Mouse (Mus musculus) liver, embryonic 14.5 days (tissue): ENCODE measurements around the gene Csmd2. TPM values are rescaled to one million over a fixed set of nuclear protein-coding genes. Genes with fewer than 3 reads are reported as not detected.

Experiments used
- ATAC-seq: fragments of 200-750 bp; cut with Nextera tagmentation; 2 replicates; pipeline ENCODE4 v1.8.0; 2017; ENCODE audit warnings: moderate number of reproducible peaks, mild to moderate bottlenecking, moderate library complexity; ENCODE audit not compliant: insufficient read depth
- DNase-seq, 3 experiments: peaks; one replicate each; pipeline ENCODE4 v3.0.0-alpha.2; 2012 to 2013; ENCODE audit warnings: low read depth in 3 of 3, low spot score in 3 of 3
- H3K27ac ChIP-seq: fragments of 300-500 bp; sonication (generic); 2 replicates; pipeline ENCODE4 v1.5.1; 2014; ENCODE audit warnings: moderate library complexity, mild to moderate bottlenecking, control low read depth, inconsistent platforms
- H3K27me3 ChIP-seq: fragments of 300-500 bp; sonication (generic); 2 replicates; pipeline ENCODE4 v1.6.1; 2014; ENCODE audit warnings: mild to moderate bottlenecking, low read length, moderate library complexity; ENCODE audit not compliant: control insufficient read depth, insufficient read depth
- H3K36me3 ChIP-seq: fragments of 300-500 bp; sonication (generic); replicated peaks from 2 replicates; pipeline ENCODE4 v1.6.1; 2014; ENCODE audit warnings: low read depth; ENCODE audit not compliant: control insufficient read depth, insufficient read depth
- H3K4me1 ChIP-seq, 2 experiments: fragments of 200-500 bp in 1 of 2; fragments of 300-500 bp in 1 of 2; sonication (generic) in 1 of 2; replicated peaks; 2 replicates each; pipeline ENCODE4 v1.6.1; 2012 to 2014; ENCODE audit warnings: antibody characterized with exemption in 1 of 2, inconsistent platforms in 1 of 2, low read length in 1 of 2; ENCODE audit not compliant: control insufficient read depth in 2 of 2, insufficient read depth in 2 of 2
- H3K4me2 ChIP-seq: fragments of 300-500 bp; sonication (generic); 2 replicates; pipeline ENCODE4 v1.6.1; 2014; ENCODE audit warnings: low read depth, mild to moderate bottlenecking, control low read depth, moderate library complexity
- H3K4me3 ChIP-seq, 2 experiments: fragments of 200-500 bp in 1 of 2; fragments of 300-500 bp in 1 of 2; sonication (generic) in 1 of 2; 2 replicates each; pipeline ENCODE4 v1.5.1; 2012 to 2014; ENCODE audit warnings: low read depth in 2 of 2, low read length in 2 of 2, mild to moderate bottlenecking in 2 of 2, control low read depth in 1 of 2, inconsistent platforms in 1 of 2, moderate library complexity in 1 of 2; ENCODE audit not compliant: insufficient read depth in 1 of 2
- H3K9ac ChIP-seq: fragments of 300-500 bp; sonication (generic); replicated peaks from 2 replicates; pipeline ENCODE4 v1.6.1; 2014; ENCODE audit warnings: mild to moderate bottlenecking, control low read depth, moderate library complexity
- H3K9me3 ChIP-seq: fragments of 300-500 bp; sonication (generic); 2 replicates; pipeline ENCODE4 v1.6.1; 2016; ENCODE audit warnings: low read length, mixed read lengths; ENCODE audit not compliant: control insufficient read depth
- CTCF ChIP-seq: IDR thresholded peaks from 2 replicates; pipeline ENCODE4 v1.5.1; 2016; ENCODE audit warnings: antibody characterized with exemption, low read depth, control low read depth
- EP300 ChIP-seq: IDR thresholded peaks from 2 replicates; pipeline ENCODE4 v1.6.1; 2016; ENCODE audit warnings: antibody characterized with exemption, low read depth
- whole genome bisulfite sequencing: fragments of 180-500 bp; shearing (Covaris S2); extraction: QIAGEN DNeasy Blood & Tissue Kit; methylation state at CpG from one replicate; pipeline ENCODE4 v1.1.7; 2014; ENCODE audit not compliant: insufficient replicate concordance; 5-methylcytosine and 5-hydroxymethylcytosine counted together
- polyA plus RNA-seq, 2 experiments: library from polyadenylated mRNA; depleted of rRNA in 1 of 2; stranded (reverse) in 1 of 2; unstranded in 1 of 2; fragments of >200 nt; fragmentation: Nextera tagmentation in 1 of 2; extraction: Ambion mirVana in 1 of 2; gene quantifications; 2 replicates each; pipeline versions ENCODE4 v1.2.1 to v1.2.3; 2012 to 2014

Csmd2 gene
- polyA plus RNA-seq, 2 experiments, result 0.01 TPM; not detected in 1

GRCm38 (mm10) chr4:127986491-127987075 lies 1.1 kb upstream of the Csmd2 start:
- H3K4me1 ChIP-seq, result no peaks in the 10 kb centered on the region
- H3K4me2 ChIP-seq, result no peak overlapping the region
- no peak overlapping the region for H3K9ac ChIP-seq
- no peaks in the 10 kb centered on the region for H3K9me3 ChIP-seq
- no peak overlapping the region for H3K27ac ChIP-seq
- no peaks in the 10 kb centered on the region for H3K36me3 ChIP-seq
- WGBS, result 7% methylated on average over 25 of the region's 25 CpGs
- TF ChIP-seq CTCF, result no peak
- TF ChIP-seq EP300, result no peak
- ATAC-seq (no peak), DNase-seq (no peak)
- no peak overlapping the region for H3K4me3 ChIP-seq
- peaks cover 36% of the 10 kb centered on the region for H3K27me3 ChIP-seq

DNA sequence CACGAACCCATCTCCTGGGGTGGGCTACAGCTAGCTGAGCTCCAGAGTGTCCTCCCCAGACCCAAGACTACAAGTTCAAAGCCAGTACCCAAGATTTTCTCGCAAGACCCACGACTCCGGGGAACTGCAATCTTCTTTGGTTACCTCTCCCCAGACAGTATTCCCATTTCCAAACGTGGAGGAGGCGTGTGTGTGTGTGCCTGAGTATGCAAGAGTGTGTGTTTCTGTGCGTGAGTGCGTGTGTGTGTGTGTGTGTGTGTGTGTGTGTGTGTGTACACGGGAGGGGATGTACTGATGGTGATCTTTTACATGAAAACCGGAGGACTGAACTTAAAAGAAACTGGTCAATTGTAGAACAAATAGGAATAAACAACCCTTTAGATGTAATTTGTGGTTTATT lies 387 bp upstream of the Csmd2 start:
- TF ChIP-seq CTCF, result no peak
- no peak for TF ChIP-seq EP300
- DNase-seq (no peak), ATAC-seq (no peak)
- Histone ChIP-seq H3K27me3 (peaks cover 36% of the 10 kb centered on the region), H3K4me1 (no peaks in the 10 kb centered on the region), H3K4me2 (no peak overlapping the region), H3K36me3 (no peaks in the 10 kb centered on the region), H3K9me3 (no peaks in the 10 kb centered on the region), H3K27ac (no peak overlapping the region), H3K4me3 (no peak overlapping the region), H3K9ac (no peak overlapping the region)
- WGBS, result 8% methylated on average over 10 of the region's 10 CpGs

DNA sequence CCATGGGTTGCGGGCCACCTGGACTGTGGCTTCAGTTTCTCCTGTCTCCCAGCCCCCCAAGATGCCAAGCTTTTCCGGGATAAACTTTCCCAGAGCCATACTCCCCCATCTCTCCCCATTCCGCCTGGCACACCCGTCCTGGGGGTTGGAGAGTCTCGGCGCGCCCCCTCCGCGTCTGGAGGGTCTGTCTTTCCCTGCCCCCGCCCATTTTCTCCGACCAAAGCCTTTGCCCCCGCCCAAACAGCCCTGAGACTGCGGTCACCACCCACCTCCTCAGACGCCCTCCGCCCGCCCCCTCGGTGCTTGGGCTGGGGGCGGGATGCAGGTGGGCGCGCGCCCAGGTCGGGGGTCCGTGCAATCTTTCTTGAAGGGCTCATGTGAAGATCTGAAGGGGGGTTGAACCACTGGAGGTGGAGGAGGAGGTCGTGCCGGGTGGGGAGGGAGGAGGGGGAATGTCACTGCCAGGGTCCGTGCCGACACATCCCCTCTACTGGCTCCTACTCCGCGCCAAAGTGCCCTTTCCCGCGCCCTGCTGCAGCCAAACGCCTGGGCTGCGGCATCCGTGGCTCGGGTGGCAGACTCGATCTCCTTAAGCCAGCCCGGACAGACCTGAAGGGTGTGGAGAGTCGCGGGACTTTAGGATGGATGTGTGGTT lies 996 bp downstream of the Csmd2 start:
- TF ChIP-seq CTCF, result no peak

GRCm38 (mm10) chr4:127989347-127989995 lies 1.8 kb downstream of the Csmd2 start:
- H3K4me1 ChIP-seq, result no peaks in the 10 kb centered on the region
- H3K27ac ChIP-seq, result no peak overlapping the region
- H3K36me3 ChIP-seq, result no peaks in the 10 kb centered on the region
- no peak for DNase-seq
- H3K9me3 ChIP-seq, result no peaks in the 10 kb centered on the region
- no peak for TF ChIP-seq EP300
- no peak for TF ChIP-seq CTCF
- no peak for ATAC-seq
- H3K9ac ChIP-seq, result no peak overlapping the region
- WGBS, result 6% methylated on average over 18 of the region's 18 CpGs
- peaks cover 36% of the 10 kb centered on the region for H3K27me3 ChIP-seq
- no peak overlapping the region for H3K4me2 ChIP-seq
- H3K4me3 ChIP-seq, result no peak overlapping the region

More for the DNA sequence above, 996 bp downstream of the Csmd2 start:
- Histone ChIP-seq H3K36me3 (no peaks in the 10 kb centered on the region), H3K9ac (no peak overlapping the region), H3K4me3 (no peak overlapping the region), H3K27ac (no peak overlapping the region), H3K27me3 (peaks cover 36% of the 10 kb centered on the region), H3K4me2 (no peak overlapping the region), H3K9me3 (no peaks in the 10 kb centered on the region), H3K4me1 (no peaks in the 10 kb centered on the region)
- 3% methylated on average over 39 of the region's 39 CpGs for WGBS
- DNase-seq (no peak), ATAC-seq (no peak)

GRCm38 (mm10) chr4:127999281-127999680 lies 11.6 kb downstream of the Csmd2 start:
- Histone ChIP-seq H3K9ac (no peak overlapping the region), H3K36me3 (no peaks in the 10 kb centered on the region), H3K9me3 (no peaks in the 10 kb centered on the region; the same call in 1 of the 2 replicates), H3K4me3 (no peak overlapping the region), H3K27me3 (no peaks in the 10 kb centered on the region), H3K4me1 (no peaks in the 10 kb centered on the region), H3K27ac (no peak overlapping the region), H3K4me2 (no peak overlapping the region)
- ATAC-seq, result no peak
- TF ChIP-seq CTCF, result no peak
- no peak for TF ChIP-seq EP300
- no peak for DNase-seq
- WGBS, result 59% methylated on average over 3 of the region's 3 CpGs
